Mouse (Mus musculus) midbrain, embryonic 11.5 days (tissue): ENCODE results near the gene Taf6l. TPM values are rescaled to one million over a fixed set of nuclear protein-coding genes. Genes with fewer than 3 reads are reported as not detected.
"Not testable (repeated sequence)": the region's sequence is repeated elsewhere in the genome, so short reads cannot be mapped to it uniquely, and the experiment has no call there.

Source experiments
- ATAC-seq: fragments of 200-750 bp; cut with Nextera tagmentation; 2 replicates; pipeline ENCODE4 v1.8.0; 2017; ENCODE audit warnings: moderate TSS enrichment, moderate library complexity; ENCODE audit not compliant: low FRiP score
- DNase-seq: peaks from one replicate; pipeline ENCODE4 v3.0.0; 2015; ENCODE audit warnings: low spot score; ENCODE audit errors: missing footprints
- H3K27ac ChIP-seq: fragments of 300-500 bp; sonication (generic); 2 replicates; pipeline ENCODE4 v1.5.1; 2014; ENCODE audit warnings: low read depth, low read length
- H3K27me3 ChIP-seq: fragments of 300-500 bp; sonication (generic); 2 replicates; pipeline ENCODE4 v1.6.1; 2014; ENCODE audit warnings: mild to moderate bottlenecking, low read length, moderate library complexity, mixed read lengths; ENCODE audit not compliant: control insufficient read depth, insufficient read depth
- H3K36me3 ChIP-seq: fragments of 300-500 bp; sonication (generic); 2 replicates; pipeline ENCODE4 v1.6.1; 2014; ENCODE audit warnings: mild to moderate bottlenecking, low read length, moderate library complexity, mixed read lengths; ENCODE audit not compliant: control insufficient read depth, insufficient read depth
- H3K4me1 ChIP-seq: fragments of 300-500 bp; sonication (generic); 2 replicates; pipeline ENCODE4 v1.6.1; 2014; ENCODE audit warnings: low read length; ENCODE audit not compliant: control insufficient read depth, insufficient read depth
- H3K4me2 ChIP-seq: fragments of 300-500 bp; sonication (generic); 2 replicates; pipeline ENCODE4 v1.6.1; 2014; ENCODE audit warnings: mild to moderate bottlenecking, moderate library complexity
- H3K4me3 ChIP-seq: fragments of 300-500 bp; sonication (generic); 2 replicates; pipeline ENCODE4 v1.5.1; 2014; ENCODE audit warnings: low read depth, low read length
- H3K9ac ChIP-seq: fragments of 300-500 bp; sonication (generic); 2 replicates; pipeline ENCODE4 v1.6.1; 2014; ENCODE audit warnings: low read length
- H3K9me3 ChIP-seq: fragments of 300-500 bp; sonication (generic); 2 replicates; pipeline ENCODE4 v1.6.1; 2016; ENCODE audit warnings: low read length; ENCODE audit not compliant: control insufficient read depth
- WGBS: fragments of 180-500 bp; shearing (Covaris S2); extraction: QIAGEN DNeasy Blood & Tissue Kit; methylation state at CpG from one replicate; pipeline ENCODE4 v1.1.7; 2014; 5-methylcytosine and 5-hydroxymethylcytosine counted together
- microRNA-seq: library from miRNA; unstranded; fragments of <30 nt; microRNA quantifications from one replicate; pipeline ENCODE4, GENCODE M21; 2017
- polyA plus RNA-seq: library from polyadenylated mRNA; unstranded; fragments of >200 nt; fragmentation: Nextera tagmentation; extraction: Ambion mirVana; gene quantifications from 2 replicates; pipeline ENCODE4 v1.2.1, GENCODE M21; 2014

The Taf6l gene
- polyA plus RNA-seq, 1 experiment from 2014 or later, result 19.6 TPM

DNA sequence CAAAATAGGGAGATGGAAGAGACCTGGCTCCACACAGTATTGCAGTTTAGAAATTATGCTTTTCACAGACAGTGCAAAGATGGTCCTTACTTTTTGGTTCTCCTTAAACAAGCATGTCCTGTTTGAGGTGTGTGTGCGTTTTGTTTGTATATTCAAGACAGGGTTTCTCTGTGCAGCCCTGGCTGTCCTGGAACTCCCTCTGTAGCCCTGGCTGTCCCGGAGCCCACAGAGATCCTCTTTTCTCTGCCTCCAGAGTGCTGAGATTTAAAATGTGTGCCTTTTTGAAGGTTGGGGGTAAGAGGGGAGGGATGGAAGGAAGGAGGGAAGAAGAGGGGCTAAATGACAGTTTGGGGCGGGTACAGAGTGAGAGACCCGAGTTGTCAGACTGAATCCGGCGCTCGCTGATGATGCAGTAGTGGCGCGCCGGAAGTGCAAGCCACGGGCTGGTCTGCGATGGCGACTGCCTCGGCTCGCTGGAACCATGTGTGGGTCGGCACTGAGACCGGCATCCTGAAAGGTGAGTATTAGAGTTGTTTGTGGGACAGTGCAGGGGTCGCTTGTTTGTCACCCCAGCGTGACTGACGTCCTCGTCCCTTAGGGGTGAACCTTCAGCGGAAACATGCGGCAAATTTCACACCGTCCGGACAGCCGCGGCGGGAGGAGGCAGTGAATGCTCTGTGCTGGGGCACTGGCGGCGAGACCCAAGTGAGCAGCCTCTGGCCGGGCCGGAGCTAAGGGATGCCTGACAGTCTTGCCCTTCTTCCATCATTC lies 50.6 kb downstream of the Taf6l start, which contains the start of gene Wdr74:
TSS of gene Wdr74 (plus strand) at position 439 of the 771 bp plus-strand sequence.
- peak within 1 kb of the TSS; percentile 87 for H3K4me3 ChIP-seq
- peaks cover 8% of the 10 kb centered on the region; the same call in 1 of the 2 replicates for H3K36me3 ChIP-seq
- DNase-seq, result peak; percentile 100
- H3K4me2 ChIP-seq, result peak within 1 kb of the TSS; percentile 87
- ATAC-seq, result peak; percentile 93
- peak within 1 kb of the TSS; percentile 73 for H3K9ac ChIP-seq
- peaks cover 6% of the 10 kb centered on the region for H3K4me1 ChIP-seq
- H3K27me3 ChIP-seq, result no peaks in the 10 kb centered on the region
- no peak within 1 kb of the TSS for H3K27ac ChIP-seq
- no peaks in the 10 kb centered on the region for H3K9me3 ChIP-seq
- under 1% methylated on average over 32 of the region's 32 CpGs for WGBS

DNA sequence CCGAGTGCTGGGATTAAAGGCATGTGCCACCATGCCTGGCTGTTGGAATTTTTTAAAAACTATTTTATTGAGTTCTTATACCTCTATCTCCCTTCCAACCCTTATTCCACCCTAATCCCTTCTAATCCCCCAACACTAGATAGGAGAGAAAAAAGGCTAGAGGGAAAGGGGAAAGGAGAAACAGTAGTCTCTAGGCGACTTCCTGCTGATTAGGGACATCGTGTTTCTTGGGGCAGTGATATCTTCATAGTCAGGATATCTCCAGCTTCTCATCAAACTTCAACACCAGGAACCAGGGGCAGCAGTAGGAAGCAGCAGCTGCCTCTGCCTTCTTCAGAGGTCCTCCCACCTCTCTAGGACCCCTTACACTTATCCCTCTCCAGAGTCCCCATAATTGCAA lies 51.9 kb downstream of the Taf6l start:
- no peak overlapping the region for H3K27ac ChIP-seq
- H3K9ac ChIP-seq, result no peak overlapping the region
- no peak overlapping the region for H3K4me3 ChIP-seq

DNA sequence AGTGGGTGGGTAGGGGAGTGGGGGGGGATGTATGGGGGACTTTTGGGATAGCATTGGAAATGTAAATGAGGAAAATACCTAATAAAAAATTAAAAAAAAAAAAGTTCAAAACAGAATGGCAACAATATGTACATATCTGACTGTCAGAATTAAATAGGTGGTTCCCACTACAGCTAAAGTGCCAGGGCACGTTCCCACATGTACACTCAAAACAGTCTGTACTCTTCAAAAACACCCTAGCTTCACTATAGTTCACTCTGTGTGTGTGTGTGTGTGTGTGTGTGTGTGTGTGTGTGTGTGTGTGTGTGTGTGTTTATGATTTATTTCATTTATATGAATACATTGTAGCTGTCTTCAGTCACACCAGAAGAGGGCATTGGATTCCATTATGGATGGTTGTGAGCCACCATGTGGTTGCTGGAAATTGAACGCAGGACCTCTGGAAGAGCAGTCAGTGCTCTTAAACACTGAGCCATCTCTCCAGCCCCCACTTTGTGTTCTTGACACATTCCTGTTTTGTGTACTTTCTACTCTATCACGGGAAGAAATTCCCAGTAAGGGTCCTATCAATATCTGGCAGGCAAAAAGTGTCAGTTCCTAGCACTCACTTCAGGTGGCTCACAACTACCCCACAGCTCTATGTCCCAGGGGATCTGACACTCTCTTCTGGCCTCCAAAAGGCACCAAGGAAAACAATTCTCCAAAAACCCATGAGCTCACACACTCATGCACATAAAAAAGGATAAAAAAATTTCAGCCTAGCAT lies 57.7 kb downstream of the Taf6l start:
- not testable (repeated sequence) for H3K9ac ChIP-seq, H3K4me1 ChIP-seq, H3K4me2 ChIP-seq, H3K27ac ChIP-seq, H3K27me3 ChIP-seq, H3K9me3 ChIP-seq, H3K4me3 ChIP-seq, ATAC-seq, H3K36me3 ChIP-seq
- peak; percentile 77 for DNase-seq
- 51% methylated on average over 3 of the region's 3 CpGs for WGBS

More for the DNA sequence above, 51.9 kb downstream of the Taf6l start:
- Histone ChIP-seq H3K9me3 (no peaks in the 10 kb centered on the region), H3K36me3 (peaks cover 6% of the 10 kb centered on the region; the same call in 1 of the 2 replicates), H3K27me3 (no peaks in the 10 kb centered on the region), H3K4me2 (no peak overlapping the region), H3K4me1 (peaks cover 6% of the 10 kb centered on the region)
- DNase-seq (peak; percentile 26), ATAC-seq (no peak)
- WGBS, result 73% methylated on average over 3 of the region's 3 CpGs

DNA sequence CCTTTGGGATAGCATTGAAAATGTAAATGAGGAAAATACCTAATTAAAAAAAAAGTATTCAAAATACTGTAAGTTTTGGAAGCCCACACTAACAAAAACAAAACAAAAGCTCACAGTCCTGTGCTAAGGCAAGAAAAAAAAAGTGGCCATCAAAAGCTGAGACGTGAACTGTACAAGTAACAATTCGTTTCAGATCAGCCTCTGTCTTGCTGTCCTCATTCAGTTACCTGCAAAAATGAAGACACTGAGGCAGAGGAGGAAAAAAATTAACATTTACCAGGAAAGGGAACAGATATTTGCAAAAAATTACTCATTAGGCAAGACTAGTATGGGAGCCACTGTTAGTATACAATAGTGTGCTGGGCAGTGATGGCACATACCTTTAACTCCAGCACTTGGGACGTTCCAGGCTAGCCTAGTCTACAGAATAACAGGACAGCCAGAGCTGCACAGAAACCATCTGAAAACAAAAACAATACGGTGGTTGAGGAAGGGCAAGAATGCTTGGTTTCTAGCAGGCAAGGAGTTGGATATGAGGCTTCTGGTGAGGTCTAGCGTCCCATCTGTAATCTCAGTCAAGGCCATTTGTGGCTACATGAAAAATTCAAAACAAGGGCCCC lies 58.6 kb downstream of the Taf6l start:
- H3K9ac ChIP-seq, result no peak overlapping the region
- H3K36me3 ChIP-seq, result peaks cover 8% of the 10 kb centered on the region
- ATAC-seq, result no peak
- H3K4me3 ChIP-seq, result no peak overlapping the region
- 26% methylated on average over 5 of the region's 5 CpGs for WGBS
- peaks cover 7% of the 10 kb centered on the region; the same call in 1 of the 2 replicates for H3K4me1 ChIP-seq
- H3K27me3 ChIP-seq, result no peaks in the 10 kb centered on the region
- H3K27ac ChIP-seq, result no peak overlapping the region
- H3K4me2 ChIP-seq, result no peak overlapping the region
- peak; percentile 88 for DNase-seq
- no peaks in the 10 kb centered on the region for H3K9me3 ChIP-seq

DNA sequence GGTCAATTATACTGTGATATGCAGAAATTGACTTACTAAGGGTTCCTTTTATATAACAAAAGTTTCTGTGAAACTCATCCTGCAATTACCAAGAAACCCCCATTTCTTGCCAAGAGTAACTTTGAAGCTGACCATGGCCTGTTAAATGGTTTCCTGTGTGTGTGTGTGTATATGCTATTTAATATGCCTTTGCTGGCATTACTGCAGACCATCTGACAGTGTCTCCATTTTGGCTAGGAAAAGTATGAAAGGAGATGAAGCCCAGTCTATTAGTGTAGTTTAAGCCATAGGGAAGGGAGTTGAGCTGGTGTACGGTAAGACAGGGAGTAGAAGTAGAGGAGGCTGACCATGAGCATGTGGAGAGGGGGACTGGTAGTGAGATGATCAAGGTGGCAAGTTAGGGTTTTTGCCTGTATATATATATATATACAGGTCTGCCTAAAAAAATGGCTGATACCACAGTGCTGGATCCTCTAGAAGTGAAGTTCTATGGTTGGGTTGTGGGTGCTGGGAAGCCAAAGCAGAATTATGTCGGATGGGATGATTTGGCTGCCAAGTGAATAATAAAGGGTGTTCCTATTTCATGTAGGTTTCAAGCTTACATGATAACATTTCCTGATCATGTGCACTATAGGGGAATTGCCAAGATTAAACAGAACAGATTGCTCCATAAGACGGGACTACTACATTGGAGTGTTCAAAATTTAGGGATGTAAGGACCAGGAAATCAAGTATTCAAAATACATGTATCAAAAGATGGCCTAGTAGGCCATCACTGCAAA lies 59.4 kb downstream of the Taf6l start:
- Histone ChIP-seq H3K27ac (no peak overlapping the region), H3K4me1 (peaks cover 14% of the 10 kb centered on the region), H3K4me2 (no peak overlapping the region), H3K27me3 (no peaks in the 10 kb centered on the region), H3K9me3 (no peaks in the 10 kb centered on the region), H3K9ac (no peak overlapping the region), H3K36me3 (peaks cover 8% of the 10 kb centered on the region), H3K4me3 (no peak overlapping the region)
- DNase-seq (peak; percentile 83), ATAC-seq (no peak)
- WGBS, result 32% methylated on average over 3 of the region's 3 CpGs

DNA sequence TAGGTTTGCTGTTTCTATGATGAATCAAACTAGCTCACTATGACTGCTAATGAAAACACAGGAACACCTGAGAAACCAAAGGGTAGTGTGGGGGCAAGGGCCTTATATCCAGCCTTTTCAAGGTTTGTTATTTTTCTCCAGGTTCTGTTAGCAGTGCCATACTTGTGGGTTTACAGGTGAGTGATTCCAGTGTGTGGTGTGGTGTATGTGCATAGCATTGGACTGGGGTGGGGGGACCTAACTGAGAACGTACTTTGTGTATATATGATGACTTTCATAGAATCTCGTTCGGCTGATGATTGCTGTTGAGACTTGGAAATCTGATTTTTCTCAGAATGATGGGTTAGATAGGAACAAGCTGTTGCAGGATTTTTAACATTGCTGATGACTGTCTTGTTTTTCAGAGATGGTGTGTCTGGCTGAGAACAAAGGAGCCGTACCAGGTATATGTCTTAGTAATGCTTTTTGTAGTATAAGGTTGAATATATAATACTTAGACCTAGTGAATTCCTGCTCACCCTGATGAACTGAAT lies 61.1 kb downstream of the Taf6l start:
- H3K4me1 ChIP-seq, result peaks cover 14% of the 10 kb centered on the region
- H3K27ac ChIP-seq, result no peak overlapping the region
- ATAC-seq, result no peak

More for the DNA sequence above, 61.1 kb downstream of the Taf6l start:
- Histone ChIP-seq H3K9ac (peak overlapping the region; percentile 99; the same call in 1 of the 2 replicates), H3K9me3 (no peaks in the 10 kb centered on the region), H3K36me3 (peaks cover 8% of the 10 kb centered on the region), H3K27me3 (no peaks in the 10 kb centered on the region), H3K4me3 (peak overlapping the region; percentile 90), H3K4me2 (peak overlapping the region; percentile 67)
- DNase-seq, result peak; percentile 80
- 55% methylated on average over 4 of the region's 4 CpGs for WGBS

Small RNA genes within 50 kb of the gene (microRNA-seq; reads per million reads assigned to microRNA genes)
- not detected for gene Mir6992

Other genes starting within 250 kb of the Taf6l start
- gene Slc22a8, start 195.2 kb downstream of the Taf6l start, polyA plus RNA-seq, result 0.28 and 0.33 TPM in 2 replicates
- 0.42 and 0.51 TPM in 2 replicates for gene Slc22a6, start 168.4 kb downstream of the Taf6l start, polyA plus RNA-seq
- 0.04 TPM in 2 replicates for gene Chrm1, start 122.6 kb downstream of the Taf6l start, polyA plus RNA-seq
- 139 and 142 TPM in 2 replicates for gene Slc3a2, start 63.0 kb downstream of the Taf6l start, polyA plus RNA-seq
- 74.2 and 83.7 TPM in 2 replicates for gene Wdr74, start 50.6 kb downstream of the Taf6l start, polyA plus RNA-seq
- 1.5 and 2.7 TPM in 2 replicates for gene 1700092M07Rik, start 45.7 kb downstream of the Taf6l start, polyA plus RNA-seq
- gene Stx5a, start 45.0 kb downstream of the Taf6l start, polyA plus RNA-seq, result 85.6 and 94.7 TPM in 2 replicates
- 209 and 235 TPM in 2 replicates for gene Nxf1, start 29.3 kb downstream of the Taf6l start, polyA plus RNA-seq
- gene Tmem223, start 15.4 kb downstream of the Taf6l start, polyA plus RNA-seq, result 190 and 197 TPM in 2 replicates
- 40.8 and 45.7 TPM in 2 replicates for gene Tmem179b, start 11.9 kb downstream of the Taf6l start, polyA plus RNA-seq
- gene Polr2g, start 12.2 kb upstream of the Taf6l start, polyA plus RNA-seq, result 169 and 177 TPM in 2 replicates
- 6.1 and 6.5 TPM in 2 replicates for gene Zbtb3, start 16.1 kb upstream of the Taf6l start, polyA plus RNA-seq
- gene Ttc9c, start 32.9 kb upstream of the Taf6l start, polyA plus RNA-seq, result 51.7 and 59.7 TPM in 2 replicates
- gene Hnrnpul2, start 33.6 kb upstream of the Taf6l start, polyA plus RNA-seq, result 6.1 and 6.2 TPM in 2 replicates
- not detected in 2 replicates for gene AC129217.1, start 43.4 kb upstream of the Taf6l start, polyA plus RNA-seq
- gene Bscl2, start 51.0 kb upstream of the Taf6l start, polyA plus RNA-seq, result 50.6 and 52.7 TPM in 2 replicates
- gene Gng3, start 52.8 kb upstream of the Taf6l start, polyA plus RNA-seq, result 128 and 133 TPM in 2 replicates
- gene Lrrn4cl, start 64.4 kb upstream of the Taf6l start, polyA plus RNA-seq, result 0.18 and 0.30 TPM in 2 replicates
- gene Ubxn1, start 85.1 kb upstream of the Taf6l start, polyA plus RNA-seq, result 169 and 183 TPM in 2 replicates
- 54.6 and 59.1 TPM in 2 replicates for gene Uqcc3, start 94.5 kb upstream of the Taf6l start, polyA plus RNA-seq
- gene Lbhd1, start 97.3 kb upstream of the Taf6l start, polyA plus RNA-seq, result 109 and 123 TPM in 2 replicates
- not detected in 2 replicates for gene Gm49403, start 97.5 kb upstream of the Taf6l start, polyA plus RNA-seq
- gene 1810009A15Rik, start 102.4 kb upstream of the Taf6l start, polyA plus RNA-seq, result 115 and 116 TPM in 2 replicates
- gene Gm49416, start 102.5 kb upstream of the Taf6l start, polyA plus RNA-seq, result not detected in 2 replicates
- gene Ints5, start 106.6 kb upstream of the Taf6l start, polyA plus RNA-seq, result 29.7 and 33.3 TPM in 2 replicates
- 101 and 109 TPM in 2 replicates for gene Ganab, start 111.7 kb upstream of the Taf6l start, polyA plus RNA-seq
- 42.1 and 46.0 TPM in 2 replicates for gene B3gat3, start 134.0 kb upstream of the Taf6l start, polyA plus RNA-seq
- gene Rom1, start 142.9 kb upstream of the Taf6l start, polyA plus RNA-seq, result 1.4 and 2.3 TPM in 2 replicates
- 5.8 and 8.2 TPM in 2 replicates for gene Eml3, start 143.1 kb upstream of the Taf6l start, polyA plus RNA-seq
- gene Mta2, start 155.5 kb upstream of the Taf6l start, polyA plus RNA-seq, result 50.9 and 56.0 TPM in 2 replicates
- gene Tut1, start 167.4 kb upstream of the Taf6l start, polyA plus RNA-seq, result 23.5 and 28.4 TPM in 2 replicates
- gene Eef1g, start 180.6 kb upstream of the Taf6l start, polyA plus RNA-seq, result 435 and 439 TPM in 2 replicates
- 5.0 and 6.3 TPM in 2 replicates for gene Ahnak, start 202.9 kb upstream of the Taf6l start, polyA plus RNA-seq